Mouse (Mus musculus) c-Kit-negative CD71-positive TER-119-positive erythroid progenitor cells, embryonic 14.5 days (primary cell): ENCODE measurements around the gene Rabif.
"Not testable (repeated sequence)": the region's sequence is repeated elsewhere in the genome, so short reads cannot be mapped to it uniquely, and the experiment has no call there.

Source experiments
- DNase-seq: peaks from one replicate; pipeline ENCODE4 v3.0.0-alpha.2; 2013; ENCODE audit warnings: low read depth, low spot score

Rabif gene

DNA sequence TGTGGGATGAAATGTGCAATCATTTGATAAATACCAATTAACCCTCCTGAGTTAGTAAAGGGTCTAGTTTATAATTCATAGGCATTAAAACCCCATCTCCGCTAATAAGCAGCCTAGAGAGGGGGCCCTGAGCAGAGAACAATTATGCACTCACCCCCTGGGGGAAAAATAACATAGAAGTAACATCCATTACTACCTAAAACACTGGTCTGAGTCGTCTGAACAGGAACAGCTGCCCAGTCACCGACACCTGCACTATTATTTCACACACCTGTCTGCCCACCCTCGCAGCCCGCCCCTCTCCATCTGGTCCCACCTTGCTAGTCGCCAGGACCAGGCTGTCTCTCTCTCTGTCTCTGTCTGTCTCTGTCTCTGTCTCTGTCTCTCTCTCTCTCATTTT, 18.1 kb downstream of the Rabif start:
- no peak for DNase-seq

DNA sequence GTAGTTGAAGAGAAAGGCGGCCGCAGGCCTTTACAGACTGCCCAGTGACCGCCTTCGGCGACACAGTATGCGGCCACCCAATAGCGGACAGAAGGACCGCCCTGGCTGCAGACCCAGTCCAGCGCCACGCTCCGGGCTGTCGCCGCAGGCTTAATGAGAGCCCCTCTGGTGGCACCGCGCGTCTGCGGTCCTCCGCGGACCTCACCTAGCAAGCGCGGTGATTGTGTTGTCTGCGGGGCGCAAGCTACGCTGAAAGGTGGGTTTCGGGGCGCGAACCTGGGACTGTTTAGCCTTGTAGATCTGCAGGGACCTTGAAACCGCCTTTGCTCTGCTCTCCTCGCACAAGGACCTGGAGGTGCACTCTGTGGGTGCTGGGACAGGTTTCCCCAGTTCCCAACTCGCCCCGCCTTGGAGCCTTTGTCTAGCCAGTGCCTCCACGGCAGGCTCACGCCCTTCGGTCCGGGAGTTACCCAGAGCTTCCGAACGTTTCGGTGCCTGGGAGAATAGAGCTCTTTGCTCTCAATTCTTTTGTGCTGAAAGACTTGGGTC, 18.9 kb downstream of the Rabif start:
- DNase-seq, result no peak

DNA sequence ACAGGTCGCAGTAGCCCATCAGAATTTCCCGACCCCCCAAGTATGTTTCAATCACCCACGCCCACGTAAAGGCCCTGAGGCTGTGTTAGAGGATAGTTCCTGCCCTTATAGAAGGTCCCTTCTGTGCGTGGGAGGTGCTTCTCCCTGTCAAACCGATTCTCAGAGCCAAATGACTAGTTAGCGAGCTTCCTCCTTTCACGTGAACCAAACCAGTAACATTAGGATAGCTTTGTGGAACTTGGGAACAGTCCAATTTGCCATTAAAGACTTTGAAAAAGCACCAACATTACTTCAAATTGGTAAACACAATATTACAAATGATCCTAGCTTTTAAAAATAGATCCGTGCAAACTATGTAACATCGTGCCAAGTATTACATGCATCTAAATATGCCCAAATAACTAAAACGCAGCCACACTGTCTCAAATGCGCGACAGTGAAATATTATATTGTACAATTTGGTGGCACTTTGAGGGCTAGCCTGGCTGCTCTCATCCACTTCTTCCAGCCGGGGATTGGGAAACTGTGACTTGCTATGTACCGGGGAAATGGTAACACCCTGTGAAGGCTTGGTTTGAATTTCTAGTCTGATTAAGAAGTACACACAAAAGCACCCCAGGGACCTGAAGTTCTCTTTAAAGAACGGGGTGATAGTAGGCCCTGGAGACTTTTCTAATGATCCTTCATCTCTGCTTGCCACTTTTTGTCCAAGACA, 19.6 kb downstream of the Rabif start:
- DNase-seq, result no peak

GRCm38 (mm10) chr1:134515891-134516290, 21.4 kb downstream of the Rabif start:
- no peak for DNase-seq

- DNase-seq, result no peak
Observed at GRCm38 (mm10) chr1:134516491-134517198, 22.2 kb downstream of the Rabif start.

DNA sequence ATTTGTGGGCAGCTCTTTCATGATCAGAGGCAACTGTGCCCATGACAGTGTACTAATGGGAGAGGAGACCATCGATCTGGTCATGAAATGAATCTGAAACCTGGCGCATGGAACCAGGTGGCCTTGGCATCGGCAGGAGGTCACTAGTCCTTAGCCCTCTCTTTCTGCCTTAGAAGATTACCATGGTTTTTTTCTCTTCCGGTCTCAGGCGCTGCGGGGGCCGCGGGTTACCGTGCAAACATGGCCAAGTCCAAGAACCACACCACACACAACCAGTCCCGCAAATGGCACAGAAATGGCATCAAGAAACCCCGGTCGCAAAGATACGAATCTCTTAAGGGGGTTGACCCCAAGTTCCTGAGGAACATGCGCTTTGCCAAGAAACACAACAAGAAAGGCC, 23.4 kb downstream of the Rabif start:
- DNase-seq, result not testable (repeated sequence)

GRCm38 (mm10) chr1:134518677-134519076, 24.2 kb downstream of the Rabif start:
- peak; percentile 68 for DNase-seq

DNA sequence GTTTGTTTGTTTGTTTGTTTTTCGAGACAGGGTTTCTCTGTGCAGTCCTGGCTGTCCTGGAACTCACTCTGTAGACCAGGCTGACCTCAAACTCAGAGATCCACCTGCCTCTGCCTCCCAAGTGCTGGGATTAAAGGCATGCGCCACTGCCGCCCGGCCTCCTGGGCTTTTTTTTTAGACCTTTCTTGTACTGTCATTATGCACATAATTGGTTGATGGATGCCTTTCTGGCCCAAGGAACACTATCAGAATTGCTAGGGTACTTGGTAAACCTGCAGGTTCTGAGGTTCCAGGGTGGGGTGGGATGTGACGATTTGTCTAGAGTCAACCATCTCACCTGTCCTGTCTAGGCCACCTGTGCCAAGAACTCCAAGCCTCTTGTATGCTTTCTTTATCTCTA, 24.8 kb downstream of the Rabif start:
- not testable (repeated sequence) for DNase-seq

GRCm38 (mm10) chr1:134520001-134520721, 25.7 kb downstream of the Rabif start:
- no peak for DNase-seq

DNA sequence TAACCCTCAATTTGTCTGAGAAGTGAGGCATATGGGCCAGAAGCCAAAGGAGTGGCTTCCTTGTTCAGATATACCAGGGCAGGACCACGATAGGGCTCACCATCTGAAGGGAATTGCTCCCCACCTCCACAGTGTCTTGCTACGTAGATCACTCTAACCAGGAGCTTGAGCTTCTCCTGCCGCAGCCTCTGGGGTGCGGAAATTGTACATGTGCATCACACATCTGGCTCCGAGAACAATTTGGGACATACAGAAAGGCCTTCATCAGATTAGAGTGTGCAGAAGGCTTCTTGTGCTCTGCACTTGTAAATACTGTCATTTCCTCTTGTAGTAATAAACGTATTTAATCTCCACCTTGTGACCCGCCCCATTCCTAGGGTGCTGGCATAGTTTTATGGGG, 26.7 kb downstream of the Rabif start:
- no peak for DNase-seq

GRCm38 (mm10) chr1:134522325-134522724, 27.9 kb downstream of the Rabif start:
- no peak for DNase-seq

DNA sequence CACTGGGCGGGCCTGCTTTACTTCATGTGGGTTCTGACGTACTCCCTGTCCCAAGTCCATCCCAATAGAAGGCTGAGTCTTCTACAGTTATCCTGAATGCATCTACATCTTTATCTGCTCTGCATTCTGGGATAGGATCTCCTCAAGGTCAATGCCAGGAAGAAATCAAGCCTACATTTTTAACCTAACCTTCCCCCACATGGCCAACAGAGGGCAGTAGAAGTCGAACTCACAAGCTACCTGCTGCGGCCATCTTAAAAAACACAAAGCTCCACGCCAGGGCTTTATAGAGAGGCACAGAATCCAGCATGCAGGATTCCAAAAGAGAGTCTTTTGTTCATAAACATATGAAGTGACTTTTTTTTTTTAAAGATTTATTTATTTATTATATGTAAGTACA, 30.0 kb downstream of the Rabif start:
- DNase-seq, result peak; percentile 26

DNA sequence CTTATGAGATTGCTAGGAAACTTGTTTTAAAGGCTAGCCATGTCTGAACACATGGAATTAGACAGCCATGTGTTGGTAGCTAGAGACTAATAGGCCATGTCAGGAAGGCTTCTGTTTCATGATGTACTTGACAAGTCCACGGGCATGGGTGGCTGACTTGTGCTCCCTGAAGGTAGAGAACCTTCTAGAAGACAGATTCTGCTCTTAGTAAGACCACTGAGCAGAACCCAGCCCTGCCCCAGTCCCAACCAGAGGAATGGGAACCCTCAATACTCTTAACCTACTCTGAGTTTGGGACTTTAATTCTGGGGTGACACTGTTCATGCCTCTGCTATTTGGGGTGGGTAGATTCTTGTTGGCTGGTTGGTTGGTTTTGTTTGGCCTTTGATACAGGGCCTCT, 30.6 kb downstream of the Rabif start:
- no peak for DNase-seq

GRCm38 (mm10) chr1:134526752-134527151, 32.3 kb downstream of the Rabif start:
- peak; percentile 62 for DNase-seq

DNA sequence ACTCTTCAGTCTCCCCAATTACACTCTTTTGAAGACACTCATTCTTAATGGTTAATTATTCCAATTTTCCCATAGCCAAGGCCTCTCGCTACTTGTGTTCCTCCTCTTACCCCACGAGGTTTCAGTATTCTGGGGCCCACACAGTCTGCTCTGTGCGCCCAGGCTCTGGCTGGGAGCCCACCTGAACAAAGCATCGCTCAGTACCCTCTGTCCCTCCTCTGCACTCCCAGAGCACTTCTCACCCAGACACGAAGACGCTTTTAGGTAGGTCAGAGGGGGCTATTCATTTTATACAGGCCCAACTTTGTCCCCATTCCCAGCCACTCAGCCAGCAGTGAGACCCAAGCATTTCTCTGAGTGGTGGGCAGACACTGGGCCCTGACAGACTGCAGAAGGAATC, 36.2 kb downstream of the Rabif start:
- DNase-seq, result no peak

GRCm38 (mm10) chr1:134533710-134534109, 39.3 kb downstream of the Rabif start:
- DNase-seq, result not testable (repeated sequence)

- no peak for DNase-seq
Observed at GRCm38 (mm10) chr1:134535054-134535453, 40.6 kb downstream of the Rabif start.

- no peak for DNase-seq
Observed at GRCm38 (mm10) chr1:134535513-134535912, 41.1 kb downstream of the Rabif start.

DNA sequence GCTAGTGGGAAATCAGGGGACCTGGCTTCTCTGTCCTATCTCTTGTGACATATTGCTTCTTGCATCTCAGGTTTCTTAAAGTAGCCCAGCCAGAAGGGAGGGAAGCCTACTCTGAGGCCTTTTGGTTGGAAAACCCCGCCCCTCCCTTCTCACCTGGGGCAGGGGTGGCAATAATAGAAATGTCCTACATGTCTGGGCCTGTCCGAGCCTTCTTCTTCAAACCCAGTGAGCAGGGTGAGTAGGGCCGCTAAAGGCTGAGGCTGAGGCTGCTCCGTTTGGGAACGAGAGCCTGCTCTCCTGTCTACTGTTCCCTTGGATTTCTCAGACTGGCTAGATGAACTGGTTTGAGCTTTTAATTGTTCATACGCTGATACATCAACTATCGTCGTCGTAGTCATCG, 46.2 kb downstream of the Rabif start:
- DNase-seq, result no peak

GRCm38 (mm10) chr1:134548231-134548630, 53.8 kb downstream of the Rabif start:
- DNase-seq, result no peak

DNA sequence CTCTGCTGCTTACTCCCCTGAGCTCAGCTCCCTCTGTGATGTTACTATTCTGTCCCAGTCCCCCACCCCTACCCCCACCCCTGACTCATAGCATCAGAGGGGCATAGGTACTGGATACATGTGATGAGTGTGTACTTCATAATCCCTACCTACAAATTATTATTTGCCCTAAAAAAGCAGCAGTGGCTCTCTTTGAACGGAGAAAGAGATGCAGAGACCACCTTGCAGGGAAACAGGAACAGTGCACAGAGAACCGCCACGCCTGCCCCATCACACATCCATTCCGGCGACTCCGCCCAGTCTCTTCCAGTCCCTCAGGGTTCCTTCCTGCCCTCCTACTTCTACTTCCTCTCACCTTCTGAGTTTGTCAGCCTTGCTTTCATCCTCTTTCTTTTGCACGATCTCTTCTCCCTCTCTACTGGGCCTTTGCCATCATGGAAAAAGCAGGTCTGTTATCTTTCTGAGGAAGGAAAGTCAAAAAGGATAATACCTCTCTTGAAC, 55.2 kb downstream of the Rabif start, which contains the start of gene Mgat4e:
Gene Mgat4e (minus strand): TSS at position 51 of the 501 bp plus-strand sequence.
- no peak for DNase-seq

GRCm38 (mm10) chr1:134551869-134552268, 57.4 kb downstream of the Rabif start:
- DNase-seq, result no peak
